Mouse (Mus musculus) liver, adult 2 months (tissue): ENCODE data around the gene Arhgap8.

ENCODE experiments used
- CTCF ChIP-seq: fragments of 200-500 bp; IDR thresholded peaks from 2 replicates; pipeline ENCODE4 v1.5.1; 2011; ENCODE audit warnings: low read depth, low read length, control low read depth
- POLR2A ChIP-seq: fragments of 200-500 bp; IDR thresholded peaks from 2 replicates; pipeline ENCODE4 v1.6.1; 2011; ENCODE audit warnings: low read length, control low read depth; ENCODE audit not compliant: insufficient read depth; ENCODE audit errors: extremely low read depth

GRCm38 (mm10) chr15:84681455-84682193, 38.2 kb upstream of the Arhgap8 start:
- TF ChIP-seq CTCF: no peak; the same call in 1 of the 2 replicates
- TF ChIP-seq POLR2A: no peak
